25 mouse cellular contexts compared by ENCODE assay signal in genomic region chr10:23530715-23531114, GRCm38 (mm10).
DNase-seq lines count a peak whose midpoint lies in the region; ATAC-seq and TF ChIP-seq lines count a peak whose summit lies in the region.
"Had no signal": no experiment of that assay in that cellular context is flagged by ENCODE, and none has a peak within 500 bp of the region (broad histone marks: within the 10 kb centered on the region; RNA-seq: fewer than 3 reads in every experiment).

No protein-coding gene starts in this region.

- DNase-seq in kidney, postnatal 0 days (ENCODE audit: low spot score): peak; percentile 17
- no peak for DNase-seq in kidney, adult 9 months
- DNase-seq in adipocyte (ENCODE audit: low spot score): peak; percentile 41
- DNase-seq in adrenal gland, postnatal 36 days: no peak
- DNase-seq: adrenal gland, adult 2 months; adrenal gland, postnatal 10 days; adrenal gland, postnatal 25 days; cerebellum, adult 11-12 months; cerebellum, adult 8-10 months; cerebellum, adult 9-11 months; cerebellum, postnatal 14 days; cerebellum, postnatal 36 days; embryo, embryonic 11 days; forebrain, postnatal 0 days had no signal

- H3K27ac ChIP-seq in kidney, postnatal 0 days: no peak overlapping the region
- H3K27ac ChIP-seq: embryonic facial prominence, embryonic 13.5 days; embryonic facial prominence, embryonic 15.5 days; forebrain, embryonic 13.5 days; forebrain, embryonic 15.5 days had no signal

- no peaks in the 10 kb centered on the region for H3K4me1 ChIP-seq in kidney, postnatal 0 days (replicated peaks; ENCODE audit: insufficient read depth, low read length)
- H3K4me1 ChIP-seq: embryonic facial prominence, embryonic 13.5 days; embryonic facial prominence, embryonic 15.5 days; forebrain, embryonic 13.5 days; forebrain, embryonic 15.5 days had no signal

- no peak overlapping the region for H3K4me2 ChIP-seq in kidney, postnatal 0 days (ENCODE audit: low read length)
- H3K4me2 ChIP-seq in myocyte (ENCODE audit: low read depth): no peak overlapping the region
- H3K4me2 ChIP-seq: embryonic facial prominence, embryonic 13.5 days; embryonic facial prominence, embryonic 15.5 days; forebrain, embryonic 13.5 days; forebrain, embryonic 15.5 days had no signal

- no peak for ATAC-seq in kidney, postnatal 0 days (replicated peaks; ENCODE audit: low FRiP score, low read depth)
- ATAC-seq in granulocyte monocyte progenitor cell, adult 5-6 weeks (replicated peaks; ENCODE audit: poor library complexity, severe bottlenecking): no peak
- ATAC-seq: activated CD4-positive, CD25-positive, alpha-beta regulatory T cell, adult 4 months; CD4-positive, CD25-positive, alpha-beta regulatory T cell, adult 4 months; forebrain, embryonic 13.5 days; forebrain, embryonic 15.5 days; forebrain, postnatal 0 days; Patski had no signal

- H3K36me3 ChIP-seq in kidney, postnatal 0 days (ENCODE audit: insufficient read depth, low read length): no peaks in the 10 kb centered on the region
- H3K36me3 ChIP-seq in myocyte (ENCODE audit: control insufficient read depth, insufficient read depth): no peaks in the 10 kb centered on the region
- H3K36me3 ChIP-seq: embryonic facial prominence, embryonic 13.5 days; embryonic facial prominence, embryonic 15.5 days; forebrain, embryonic 15.5 days; G1E had no signal

- TF ChIP-seq POLR2A in myocyte (IDR thresholded peaks at IDR 0.05; ENCODE audit: insufficient read length, low read depth): no peak

- no peaks in the 10 kb centered on the region for H3K9me3 ChIP-seq in kidney, postnatal 0 days (replicated peaks; ENCODE audit: low read length)
- H3K9me3 ChIP-seq: embryonic facial prominence, embryonic 13.5 days; embryonic facial prominence, embryonic 15.5 days; forebrain, embryonic 13.5 days; forebrain, embryonic 15.5 days; G1E had no signal

- no peaks in the 10 kb centered on the region for H3K79me2 ChIP-seq in myocyte (ENCODE audit: control insufficient read depth, insufficient read depth)

- WGBS in kidney, postnatal 0 days: 51% methylated on average over 3 of the region's 3 CpGs

- H3K27me3 ChIP-seq in kidney, postnatal 0 days (ENCODE audit: insufficient read depth, low read length): no peaks in the 10 kb centered on the region
- H3K27me3 ChIP-seq in myocyte (ENCODE audit: control insufficient read depth, insufficient read depth, insufficient read length): no peaks in the 10 kb centered on the region
- H3K27me3 ChIP-seq: CH12.LX; embryonic facial prominence, embryonic 13.5 days; embryonic facial prominence, embryonic 15.5 days; forebrain, embryonic 13.5 days; forebrain, embryonic 15.5 days; Patski had no signal

- no peak overlapping the region for H3ac ChIP-seq in myocyte (ENCODE audit: control insufficient read depth, insufficient read length)

- H3K9ac ChIP-seq in kidney, postnatal 0 days (ENCODE audit: low read depth, low read length): no peak overlapping the region
- H3K9ac ChIP-seq: embryonic facial prominence, embryonic 13.5 days; embryonic facial prominence, embryonic 15.5 days; forebrain, embryonic 13.5 days; forebrain, embryonic 15.5 days; forebrain, postnatal 0 days had no signal

- H3K4me3 ChIP-seq in kidney, postnatal 0 days (replicated peaks; ENCODE audit: low read depth, low read length): no peak overlapping the region
- H3K4me3 ChIP-seq in myocyte: no peak overlapping the region
- H3K4me3 ChIP-seq: embryonic facial prominence, embryonic 13.5 days; embryonic facial prominence, embryonic 15.5 days; forebrain, embryonic 13.5 days; forebrain, embryonic 15.5 days had no signal

- no peak for TF ChIP-seq CTCF in kidney, postnatal 0 days (IDR thresholded peaks at IDR 0.05; ENCODE audit: low read depth)

TF ChIP-seq in myocyte, 11 proteins besides CTCF, POLR2A, EP300 and RAD21:
- TF ChIP-seq REST (IDR thresholded peaks at IDR 0.05; ENCODE audit: insufficient read depth, insufficient read length) (no peak), MYOD1 (IDR thresholded peaks at IDR 0.05; ENCODE audit: control insufficient read depth in 1 of 3, insufficient read length in 2 of 3, low read depth in 2 of 3) (peak in 2 of 3 experiments; percentile 64 to 77), MYOG (IDR thresholded peaks at IDR 0.05; ENCODE audit: control insufficient read depth in 1 of 3, insufficient read depth in 1 of 3, insufficient read length in 2 of 3, low read depth in 2 of 3) (peak in 2 of 3 experiments; percentile 28 to 44), SRF (IDR thresholded peaks at IDR 0.05; ENCODE audit: control insufficient read depth, insufficient read length, low read depth) (no peak), CEBPB (IDR thresholded peaks at IDR 0.05; ENCODE audit: insufficient read depth, poor library complexity, severe bottlenecking) (no peak), TCF3 (IDR thresholded peaks at IDR 0.05; ENCODE audit: insufficient read length, low read depth) (no peak), E2F4 (IDR thresholded peaks at IDR 0.05; ENCODE audit: insufficient read depth) (no peak)

Comparison
In these comparisons a context has a peak if more than half of its experiments do, and no peak if none do; other contexts are left out.
1. DNase-seq: peak in kidney, postnatal 0 days (single experiment) and adipocyte (single experiment); none in kidney, adult 9 months (single experiment) and adrenal gland, postnatal 36 days (0 of 2).